Mouse (Mus musculus) thymus, adult 18-20 months (tissue): ENCODE measurements around the gene Plekha6.
"Not testable (repeated sequence)": the region's sequence is repeated elsewhere in the genome, so short reads cannot be mapped to it uniquely, and the experiment has no call there.

Experiments
- DNase-seq, 2 experiments: peaks; one replicate each; pipeline ENCODE4 v3.0.0; 2022; ENCODE audit warnings: mixed read lengths in 2 of 2

Gene Plekha6

GRCm38 (mm10) chr1:133328299-133328795, 164.3 kb downstream of the Plekha6 start:
- no peak for DNase-seq

GRCm38 (mm10) chr1:133328896-133329637, 165.1 kb downstream of the Plekha6 start:
- DNase-seq, result no peak

- DNase-seq, result no peak
These were observed 165.6 kb downstream of the Plekha6 start for GRCm38 (mm10) chr1:133329638-133329964.

GRCm38 (mm10) chr1:133331142-133331541, 167.1 kb downstream of the Plekha6 start:
- no peak for DNase-seq

GRCm38 (mm10) chr1:133332656-133333430, 168.8 kb downstream of the Plekha6 start:
- no peak for DNase-seq

GRCm38 (mm10) chr1:133333937-133334336, 169.9 kb downstream of the Plekha6 start:
- DNase-seq, result no peak

GRCm38 (mm10) chr1:133340403-133340802, 176.4 kb downstream of the Plekha6 start:
- not testable (repeated sequence) for DNase-seq

GRCm38 (mm10) chr1:133344357-133344756, 180.3 kb downstream of the Plekha6 start:
- no peak for DNase-seq

GRCm38 (mm10) chr1:133346531-133346930, 182.5 kb downstream of the Plekha6 start:
- DNase-seq, result no peak

- no peak for DNase-seq
These were observed 183.2 kb downstream of the Plekha6 start for GRCm38 (mm10) chr1:133347226-133347625.

- no peak for DNase-seq
These were observed 183.9 kb downstream of the Plekha6 start for GRCm38 (mm10) chr1:133347693-133348520.

- no peak for DNase-seq
These were observed 186.2 kb downstream of the Plekha6 start, which contains the start of gene Ren1 for GRCm38 (mm10) chr1:133350210-133350609. Ren1 (plus strand) TSS chr1:133350510.

GRCm38 (mm10) chr1:133351762-133352161, 187.8 kb downstream of the Plekha6 start:
- no peak for DNase-seq
